ENCODE assay signal across 7 mouse cellular contexts in the genomic region with DNA sequence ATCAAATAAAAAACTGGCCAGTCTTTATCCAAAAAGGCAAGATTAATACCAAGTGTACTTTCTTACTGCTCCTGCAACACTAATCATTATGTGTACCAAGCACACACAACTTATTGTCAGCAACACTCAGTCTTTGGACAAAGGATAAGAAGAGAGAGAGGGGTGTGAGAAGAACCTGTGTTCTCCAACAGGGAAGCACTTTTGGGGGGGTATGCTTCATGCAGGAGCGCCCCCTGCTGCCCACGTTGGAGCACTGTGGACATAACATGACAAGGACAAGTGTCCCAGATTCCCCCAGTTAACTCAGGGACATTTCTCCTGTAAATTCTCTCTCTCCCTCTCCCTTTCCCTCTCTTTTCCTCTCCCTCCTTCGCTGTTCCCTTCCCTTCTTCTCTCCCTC. TPM values are rescaled to one million over a fixed set of nuclear protein-coding genes. Genes with fewer than 3 reads are reported as not detected.
A peak's percentile ranks its signal among the peaks of the same experiment; 100 is the strongest.
DNase-seq lines count a peak whose midpoint lies in the region; ATAC-seq and TF ChIP-seq lines count a peak whose summit lies in the region.

No protein-coding gene starts in this region.

- peak; percentile 77 for TF ChIP-seq CTCF in liver, adult 2 months (IDR thresholded peaks at IDR 0.05; ENCODE audit: low read depth, low read length)

- H3K79me2 ChIP-seq in liver, adult 2 months (ENCODE audit: control insufficient read depth, insufficient read depth, low read length), result no peaks in the 10 kb centered on the region

- no peaks in the 10 kb centered on the region for H3K27me3 ChIP-seq in liver, adult 2 months (ENCODE audit: control insufficient read depth, insufficient read depth, low read length)
- H3K27me3 ChIP-seq in liver, embryonic 12.5 days (replicated peaks), result peaks cover 34% of the 10 kb centered on the region
- H3K27me3 ChIP-seq in midbrain, embryonic 10.5 days (ENCODE audit: low read depth, poor library complexity, severe bottlenecking), result peaks cover 20% of the 10 kb centered on the region; the same call in 1 of the 2 replicates

- no peak overlapping the region for H3K27ac ChIP-seq in liver, adult 2 months (replicated peaks; ENCODE audit: insufficient read depth, low read depth, low read length)
- H3K27ac ChIP-seq in liver, embryonic 12.5 days, result no peak overlapping the region
- H3K27ac ChIP-seq in midbrain, embryonic 10.5 days (replicated peaks), result no peak overlapping the region

- no peaks in the 10 kb centered on the region for H3K36me3 ChIP-seq in liver, adult 2 months (ENCODE audit: control insufficient read depth, insufficient read depth, low read length)
- no peaks in the 10 kb centered on the region for H3K36me3 ChIP-seq in liver, embryonic 12.5 days
- no peaks in the 10 kb centered on the region for H3K36me3 ChIP-seq in midbrain, embryonic 10.5 days

- H3K9me3 ChIP-seq in liver, embryonic 12.5 days (replicated peaks), result no peaks in the 10 kb centered on the region
- H3K9me3 ChIP-seq in midbrain, embryonic 10.5 days (replicated peaks), result no peaks in the 10 kb centered on the region

- H3K4me3 ChIP-seq in liver, adult 2 months (ENCODE audit: insufficient read depth, low read depth, low read length), result no peak overlapping the region
- no peak overlapping the region for H3K4me3 ChIP-seq in liver, embryonic 12.5 days
- no peak overlapping the region for H3K4me3 ChIP-seq in midbrain, embryonic 10.5 days

- H3K4me1 ChIP-seq in liver, adult 2 months (ENCODE audit: control insufficient read depth, insufficient read depth, low read length), result no peaks in the 10 kb centered on the region
- no peaks in the 10 kb centered on the region for H3K4me1 ChIP-seq in liver, embryonic 12.5 days
- peaks cover 31% of the 10 kb centered on the region for H3K4me1 ChIP-seq in midbrain, embryonic 10.5 days

- peak; percentile 1 for DNase-seq in liver, adult 2 months (ENCODE audit: extremely low read depth, low read depth, low spot score)
- DNase-seq in adrenal gland, adult 2 months, result peak; percentile 56
- peak; percentile 82 to 86 for DNase-seq in cerebellum, postnatal 10 days
- DNase-seq in heart, postnatal 36 days, result peak; percentile 13 to 47
- DNase-seq in midbrain, embryonic 10.5 days (ENCODE audit: low spot score), result peak; percentile 56

- 3% methylated on average over 3 of the region's 3 CpGs for WGBS in liver, adult 2 months
- WGBS in liver, embryonic 12.5 days (ENCODE audit: insufficient replicate concordance), result 0% methylated on average over 3 of the region's 3 CpGs
- WGBS in midbrain, embryonic 10.5 days, result 4% methylated on average over 3 of the region's 3 CpGs

- no peak overlapping the region for H3K9ac ChIP-seq in liver, adult 2 months (ENCODE audit: low read depth, low read length)
- H3K9ac ChIP-seq in liver, embryonic 12.5 days, result no peak overlapping the region

- no peak overlapping the region for H3K4me2 ChIP-seq in liver, embryonic 12.5 days

- no peak for TF ChIP-seq POLR2A in liver, adult 2 months (IDR thresholded peaks at IDR 0.05; ENCODE audit: extremely low read depth, insufficient read depth, low read length)

- ATAC-seq in liver, embryonic 12.5 days, result no peak
- no peak for ATAC-seq in activated CD4-positive, CD25-positive, alpha-beta regulatory T cell, adult 4 months

- intact Hi-C loops in heart, postnatal 36 days (cut with DNase I), result loop anchor here (5.0 to 10.0 kb wide), 3 partner anchors 178 to 1558 kb away; a partner anchor contains a TSS

RNA-seq across cellular contexts. Expression of a gene that starts 3.7 kb away (rescaled TPM):
- total RNA-seq in liver, adult 2 months (2014; rRNA removed), result 0.13 TPM in 1 of 2 replicates, not detected in the other
- not detected in 2 replicates for polyA plus RNA-seq in liver, adult 2 months (2012; rRNA removed)
- polyA plus RNA-seq in liver, embryonic 12.5 days (2016; fragmentation: Nextera tagmentation; extraction: Ambion mirVana), result 0.31 and 0.35 TPM in 2 replicates
- under 1 TPM in 1 of 2 experiments, not detected in 1; 0.21 TPM for total RNA-seq in adrenal gland, adult 2 months (2021)
- not detected in 2 replicates for polyA plus RNA-seq in adrenal gland, adult 2 months (2012; rRNA removed)
- 1 to 10 TPM in 1 of 2 experiments, under 1 TPM in 1; 0.61 to 2.2 TPM for total RNA-seq in heart, postnatal 36 days (2021)
- polyA plus RNA-seq in midbrain, embryonic 10.5 days (2016; fragmentation: Nextera tagmentation; extraction: Ambion mirVana), result 4.1 and 9.2 TPM in 2 replicates
- under 1 TPM in 1 of 2 experiments, not detected in 1; 0.11 TPM for polyA plus RNA-seq in activated CD4-positive, CD25-positive, alpha-beta regulatory T cell, adult 4 months (2017; shearing (Covaris generic))

Comparison
In these comparisons a context has a peak if more than half of its experiments do, and no peak if none do; other contexts are left out.
1. DNase-seq: peak in every context shown above with its lines; median percentile 84 in cerebellum, postnatal 10 days; 56 in adrenal gland, adult 2 months; 56 in midbrain, embryonic 10.5 days; 30 in heart, postnatal 36 days; 1 in liver, adult 2 months.